Mouse (Mus musculus): Measurements from ENCODE around the gene St3gal4. TPM values are rescaled to one million over a fixed set of nuclear protein-coding genes. Genes with fewer than 3 reads are reported as not detected.

The St3gal4 gene
- total and polyA plus RNA-seq, 3 experiments = 6.2 to 9.3 (median 8.8) TPM

- peaks cover 2 to 12% of the 10 kb centered on the region in 2 experiments; a peak in 3 of 4 replicates for H3K4me1 ChIP-seq (ENCODE audit: control insufficient read depth in 1 of 2, insufficient read depth in 2 of 2)
- dilution Hi-C loops (cut with MboI; ENCODE audit: extremely low pct_ligation_motif_present, extremely low pct_unique_long_range_greater_than_20kb, low sequenced_read_pairs) = no loop called here
- H3K9me3 ChIP-seq (replicated peaks; ENCODE audit: low read length) = no peaks in the 10 kb centered on the region
- TF ChIP-seq MAFK (IDR thresholded peaks at IDR 0.05; ENCODE audit: insufficient replicate concordance, low read length) = no peak
- TF ChIP-seq TBP (conservative IDR thresholded peaks at IDR 0.05; ENCODE audit: low read depth, low read length) = no peak
- TF ChIP-seq PAX5 (IDR thresholded peaks at IDR 0.05; ENCODE audit: low read length) = no peak
- TF ChIP-seq CHD2 (IDR thresholded peaks at IDR 0.05; ENCODE audit: low read length) = no peak
- no peak for TF ChIP-seq SMC3 (IDR thresholded peaks at IDR 0.05; ENCODE audit: low read depth, low read length)
- no peak overlapping the region for H3K27ac ChIP-seq (ENCODE audit: insufficient read depth, low read depth)
- H3K4me2 ChIP-seq (ENCODE audit: insufficient read depth, low read depth, poor library complexity, severe bottlenecking) = no peak overlapping the region
- H3K79me2 ChIP-seq (replicated peaks; ENCODE audit: control insufficient read depth, extremely low read depth, insufficient read depth, poor library complexity, severe bottlenecking) = no peaks in the 10 kb centered on the region
- in situ Hi-C loops (cut with MboI; ENCODE audit: low pct_ligation_motif_present, low pct_unique_long_range_greater_than_20kb, low sequenced_read_pairs) = no loop called here
- no peak for DNase-seq (ENCODE audit: extremely low read depth)
- no peak overlapping the region for H3K9ac ChIP-seq (ENCODE audit: insufficient read depth, low read depth)
- peaks cover 12 to 86% of the 10 kb centered on the region in 2 experiments for H3K36me3 ChIP-seq (replicated peaks in 1 of 2; ENCODE audit: control insufficient read depth in 1 of 2, insufficient read depth in 1 of 2, low read length in 1 of 2)
- no peak overlapping the region for H3K4me3 ChIP-seq (replicated peaks in 1 of 3; ENCODE audit: low read depth in 2 of 3, low read length in 2 of 3, poor library complexity in 1 of 3)
- no peaks in the 10 kb centered on the region for H3K27me3 ChIP-seq (replicated peaks)
Observed at GRCm38 (mm10) chr9:35135575-35135974, 16.5 kb upstream of the St3gal4 start.

GRCm38 (mm10) chr9:35131637-35132397 is 12.7 kb upstream of the St3gal4 start:
- H3K9ac ChIP-seq (ENCODE audit: insufficient read depth, low read depth) = no peak overlapping the region
- in situ Hi-C loops (cut with MboI; ENCODE audit: low pct_ligation_motif_present, low pct_unique_long_range_greater_than_20kb, low sequenced_read_pairs) = no loop called here
- H3K27ac ChIP-seq (ENCODE audit: insufficient read depth, low read depth) = no peak overlapping the region
- H3K4me1 ChIP-seq (ENCODE audit: control insufficient read depth in 1 of 2, insufficient read depth in 2 of 2) = peaks cover 2 to 5% of the 10 kb centered on the region in 2 experiments; a peak in 3 of 4 replicates
- no peaks in the 10 kb centered on the region for H3K79me2 ChIP-seq (replicated peaks; ENCODE audit: control insufficient read depth, extremely low read depth, insufficient read depth, poor library complexity, severe bottlenecking)
- H3K36me3 ChIP-seq (replicated peaks in 1 of 2; ENCODE audit: control insufficient read depth in 1 of 2, insufficient read depth in 1 of 2, low read length in 1 of 2) = peaks cover 35 to 97% of the 10 kb centered on the region in 2 experiments
- DNase-seq (ENCODE audit: extremely low read depth) = no peak
- no peaks in the 10 kb centered on the region for H3K9me3 ChIP-seq (replicated peaks; ENCODE audit: low read length)
- H3K27me3 ChIP-seq (replicated peaks) = no peaks in the 10 kb centered on the region
- dilution Hi-C loops (cut with MboI; ENCODE audit: extremely low pct_ligation_motif_present, extremely low pct_unique_long_range_greater_than_20kb, low sequenced_read_pairs) = no loop called here
- H3K4me3 ChIP-seq (replicated peaks in 1 of 3; ENCODE audit: low read depth in 2 of 3, low read length in 2 of 3, poor library complexity in 1 of 3) = no peak overlapping the region
- H3K4me2 ChIP-seq (ENCODE audit: insufficient read depth, low read depth, poor library complexity, severe bottlenecking) = no peak overlapping the region
- TF ChIP-seq ELF1 (IDR thresholded peaks at IDR 0.05; ENCODE audit: low read depth, low read length) (no peak), BHLHE40 (IDR thresholded peaks at IDR 0.05; ENCODE audit: low read depth, low read length) (no peak), UBTF (IDR thresholded peaks at IDR 0.05; ENCODE audit: low read depth, low read length) (no peak), POLR2AphosphoS2 (IDR thresholded peaks at IDR 0.05; ENCODE audit: low read depth, low read length) (no peak), TBP (conservative IDR thresholded peaks at IDR 0.05; ENCODE audit: low read depth, low read length) (no peak), MEF2A (IDR thresholded peaks at IDR 0.05; ENCODE audit: borderline replicate concordance, low read depth, low read length) (no peak), SMC3 (IDR thresholded peaks at IDR 0.05; ENCODE audit: low read depth, low read length) (no peak), TCF12 (IDR thresholded peaks at IDR 0.05; ENCODE audit: low read depth, low read length) (no peak), HCFC1 (IDR thresholded peaks at IDR 0.05; ENCODE audit: low read depth, low read length) (no peak), E2F4 (IDR thresholded peaks at IDR 0.05; ENCODE audit: insufficient replicate concordance, low read depth, low read length) (no peak), KAT2A (IDR thresholded peaks at IDR 0.05; ENCODE audit: insufficient replicate concordance, low read length) (no peak), POLR2A (IDR thresholded peaks at IDR 0.05; ENCODE audit: low read depth, low read length) (no peak), USF2 (conservative IDR thresholded peaks at IDR 0.05; ENCODE audit: low read depth, low read length) (no peak), MYC (IDR thresholded peaks at IDR 0.05; ENCODE audit: low read depth, low read length) (no peak), JUND (conservative IDR thresholded peaks at IDR 0.05; ENCODE audit: low read depth, low read length) (no peak), ZC3H11A (IDR thresholded peaks at IDR 0.05; ENCODE audit: low read depth, low read length) (no peak), SIN3A (IDR thresholded peaks at IDR 0.05; ENCODE audit: low read length) (no peak), ETS1 (conservative IDR thresholded peaks at IDR 0.05; ENCODE audit: low read depth, low read length) (no peak)
